Mouse (Mus musculus): ENCODE data around the gene Ctnnb1. TPM values are rescaled to one million over a fixed set of nuclear protein-coding genes. Genes with fewer than 3 reads are reported as not detected.

The Ctnnb1 gene
- polyA plus RNA-seq (2015; fragmentation: Nextera tagmentation; extraction: Ambion mirVana), result 90.6 and 94.7 TPM in 2 replicates

GRCm38 (mm10) chr9:120929081-120929480 is at the start of gene Ctnnb1:
Gene Ctnnb1 (plus strand): TSS chr9:120929216.
- Histone ChIP-seq H3K9me3 (replicated peaks; ENCODE audit: control insufficient read depth, low read length) (no peaks in the 10 kb centered on the region), H3K4me3 (ENCODE audit: low read depth, low read length) (no peak within 1 kb of the TSS), H3K4me1 (ENCODE audit: control insufficient read depth, low read depth, low read length) (peaks cover 4% of the 10 kb centered on the region), H3K27ac (ENCODE audit: low read length) (no peak within 1 kb of the TSS), H3K4me2 (ENCODE audit: low read depth, low read length) (no peak within 1 kb of the TSS), H3K27me3 (ENCODE audit: control insufficient read depth, insufficient read depth, low read depth, low read length) (no peaks in the 10 kb centered on the region), H3K9ac (ENCODE audit: low read depth, low read length) (no peak within 1 kb of the TSS), H3K36me3 (ENCODE audit: control insufficient read depth, insufficient read depth) (no peaks in the 10 kb centered on the region)
- ATAC-seq (ENCODE audit: low read depth), result no peak
- 78% methylated on average over 11 of the region's 11 CpGs for WGBS (ENCODE audit: insufficient replicate concordance)

DNA sequence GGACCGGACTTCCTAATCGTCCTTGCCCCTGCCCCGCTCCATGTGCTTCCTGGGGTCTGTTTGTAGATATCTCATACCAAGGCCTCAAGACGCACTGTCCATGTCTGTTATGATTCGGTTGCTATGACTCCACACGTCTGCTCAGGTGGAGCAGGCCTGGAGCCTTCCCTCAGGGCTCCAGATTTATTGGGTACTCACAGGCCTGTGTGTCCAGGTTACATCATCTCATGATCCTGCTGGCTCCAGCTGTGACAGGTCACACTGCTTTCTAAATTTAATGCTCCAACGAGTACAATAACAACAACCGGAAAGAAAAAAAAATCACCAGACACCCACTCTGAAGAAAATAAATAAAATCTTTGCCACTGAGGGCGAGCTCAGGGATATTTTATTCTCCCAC is 48.7 kb upstream of the Ctnnb1 start:
- no peak for ATAC-seq (ENCODE audit: low read depth)
- no peak overlapping the region for H3K4me3 ChIP-seq (ENCODE audit: low read depth, low read length)
- no peaks in the 10 kb centered on the region; the same call in 1 of the 2 replicates for H3K4me1 ChIP-seq (ENCODE audit: control insufficient read depth, low read depth, low read length)
- H3K4me2 ChIP-seq (ENCODE audit: low read depth, low read length), result no peak overlapping the region
- WGBS (ENCODE audit: insufficient replicate concordance), result 62% methylated on average over 9 of the region's 9 CpGs
- no peak overlapping the region for H3K9ac ChIP-seq (ENCODE audit: low read depth, low read length)
- no peaks in the 10 kb centered on the region for H3K9me3 ChIP-seq (replicated peaks; ENCODE audit: control insufficient read depth, low read length)
- no peaks in the 10 kb centered on the region for H3K27me3 ChIP-seq (ENCODE audit: control insufficient read depth, insufficient read depth, low read depth, low read length)
- no peaks in the 10 kb centered on the region for H3K36me3 ChIP-seq (ENCODE audit: control insufficient read depth, insufficient read depth)
- H3K27ac ChIP-seq (ENCODE audit: low read length), result no peak overlapping the region

- WGBS (ENCODE audit: insufficient replicate concordance), result 68% methylated on average over 15 of the region's 15 CpGs
- ATAC-seq (ENCODE audit: low read depth), result peak; percentile 9; the same call in 1 of the 2 replicates
These were observed 47.9 kb upstream of the Ctnnb1 start for GRCm38 (mm10) chr9:120881121-120881520.

GRCm38 (mm10) chr9:120881839-120882238 is 47.2 kb upstream of the Ctnnb1 start:
- Histone ChIP-seq H3K4me1 (ENCODE audit: control insufficient read depth, low read depth, low read length) (no peaks in the 10 kb centered on the region; the same call in 1 of the 2 replicates), H3K36me3 (ENCODE audit: control insufficient read depth, insufficient read depth) (no peaks in the 10 kb centered on the region), H3K27me3 (ENCODE audit: control insufficient read depth, insufficient read depth, low read depth, low read length) (no peaks in the 10 kb centered on the region), H3K9me3 (replicated peaks; ENCODE audit: control insufficient read depth, low read length) (no peaks in the 10 kb centered on the region), H3K4me3 (ENCODE audit: low read depth, low read length) (no peak overlapping the region), H3K9ac (ENCODE audit: low read depth, low read length) (no peak overlapping the region), H3K4me2 (ENCODE audit: low read depth, low read length) (no peak overlapping the region), H3K27ac (ENCODE audit: low read length) (no peak overlapping the region)
- peak; percentile 79 for ATAC-seq (ENCODE audit: low read depth)
- WGBS (ENCODE audit: insufficient replicate concordance), result 42% methylated on average over 4 of the region's 4 CpGs

More at GRCm38 (mm10) chr9:120881121-120881520, 47.9 kb upstream of the Ctnnb1 start:
- Histone ChIP-seq H3K9me3 (replicated peaks; ENCODE audit: control insufficient read depth, low read length) (no peaks in the 10 kb centered on the region), H3K4me3 (ENCODE audit: low read depth, low read length) (no peak overlapping the region), H3K27me3 (ENCODE audit: control insufficient read depth, insufficient read depth, low read depth, low read length) (no peaks in the 10 kb centered on the region), H3K36me3 (ENCODE audit: control insufficient read depth, insufficient read depth) (no peaks in the 10 kb centered on the region), H3K27ac (ENCODE audit: low read length) (no peak overlapping the region), H3K4me1 (ENCODE audit: control insufficient read depth, low read depth, low read length) (no peaks in the 10 kb centered on the region; the same call in 1 of the 2 replicates), H3K4me2 (ENCODE audit: low read depth, low read length) (no peak overlapping the region), H3K9ac (ENCODE audit: low read depth, low read length) (no peak overlapping the region)

DNA sequence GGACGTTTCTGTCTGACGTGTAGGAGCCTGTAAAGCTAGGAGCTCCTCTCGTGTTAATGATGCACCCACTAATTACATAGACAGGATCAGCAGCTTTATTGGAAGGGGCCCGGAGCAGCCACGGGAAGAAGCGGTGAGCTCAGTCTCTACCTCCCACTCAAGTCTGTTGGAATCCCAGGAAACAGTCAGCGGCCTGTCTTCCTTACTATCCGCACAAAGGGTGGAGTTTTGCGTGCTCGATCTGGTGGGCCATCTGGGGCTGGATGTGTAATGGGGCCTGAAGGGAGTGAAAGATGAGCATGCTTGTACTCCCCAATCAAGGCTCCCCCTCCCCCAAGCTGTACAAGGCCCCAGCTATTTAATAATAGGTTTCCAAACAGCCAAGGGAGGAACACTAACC is 44.3 kb upstream of the Ctnnb1 start:
- H3K4me1 ChIP-seq (ENCODE audit: control insufficient read depth, low read depth, low read length), result no peaks in the 10 kb centered on the region; the same call in 1 of the 2 replicates
- WGBS (ENCODE audit: insufficient replicate concordance), result 68% methylated on average over 10 of the region's 10 CpGs
- no peaks in the 10 kb centered on the region for H3K27me3 ChIP-seq (ENCODE audit: control insufficient read depth, insufficient read depth, low read depth, low read length)
- H3K4me2 ChIP-seq (ENCODE audit: low read depth, low read length), result no peak overlapping the region
- no peaks in the 10 kb centered on the region for H3K9me3 ChIP-seq (replicated peaks; ENCODE audit: control insufficient read depth, low read length)
- no peaks in the 10 kb centered on the region for H3K36me3 ChIP-seq (ENCODE audit: control insufficient read depth, insufficient read depth)
- H3K9ac ChIP-seq (ENCODE audit: low read depth, low read length), result no peak overlapping the region
- no peak for ATAC-seq (ENCODE audit: low read depth)
- no peak overlapping the region for H3K27ac ChIP-seq (ENCODE audit: low read length)
- H3K4me3 ChIP-seq (ENCODE audit: low read depth, low read length), result no peak overlapping the region

DNA sequence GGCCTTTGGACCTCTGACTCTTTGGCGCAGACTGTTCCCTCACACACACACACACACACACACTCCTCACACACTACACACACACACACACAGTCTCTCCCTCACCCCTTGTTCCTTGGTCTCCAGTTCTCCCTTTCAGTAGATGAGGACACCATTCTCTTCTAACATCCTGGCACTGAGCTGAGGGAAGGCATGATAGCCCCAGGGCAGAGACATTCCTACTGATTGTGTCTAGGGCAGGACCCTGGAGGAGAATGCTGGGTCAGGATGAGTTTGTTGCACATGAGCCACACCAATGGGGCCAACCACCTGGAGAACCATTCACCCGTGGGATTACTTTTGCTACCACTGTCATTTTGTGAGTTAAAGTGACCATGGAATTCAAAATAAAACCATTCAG is 41.4 kb upstream of the Ctnnb1 start:
- Histone ChIP-seq H3K36me3 (ENCODE audit: control insufficient read depth, insufficient read depth) (no peaks in the 10 kb centered on the region), H3K4me1 (ENCODE audit: control insufficient read depth, low read depth, low read length) (no peaks in the 10 kb centered on the region; the same call in 1 of the 2 replicates), H3K4me2 (ENCODE audit: low read depth, low read length) (no peak overlapping the region), H3K27me3 (ENCODE audit: control insufficient read depth, insufficient read depth, low read depth, low read length) (no peaks in the 10 kb centered on the region), H3K27ac (ENCODE audit: low read length) (no peak overlapping the region), H3K9me3 (replicated peaks; ENCODE audit: control insufficient read depth, low read length) (no peaks in the 10 kb centered on the region), H3K9ac (ENCODE audit: low read depth, low read length) (no peak overlapping the region), H3K4me3 (ENCODE audit: low read depth, low read length) (no peak overlapping the region)
- 50% methylated on average over 2 of the region's 2 CpGs for WGBS (ENCODE audit: insufficient replicate concordance)
- no peak for ATAC-seq (ENCODE audit: low read depth)

DNA sequence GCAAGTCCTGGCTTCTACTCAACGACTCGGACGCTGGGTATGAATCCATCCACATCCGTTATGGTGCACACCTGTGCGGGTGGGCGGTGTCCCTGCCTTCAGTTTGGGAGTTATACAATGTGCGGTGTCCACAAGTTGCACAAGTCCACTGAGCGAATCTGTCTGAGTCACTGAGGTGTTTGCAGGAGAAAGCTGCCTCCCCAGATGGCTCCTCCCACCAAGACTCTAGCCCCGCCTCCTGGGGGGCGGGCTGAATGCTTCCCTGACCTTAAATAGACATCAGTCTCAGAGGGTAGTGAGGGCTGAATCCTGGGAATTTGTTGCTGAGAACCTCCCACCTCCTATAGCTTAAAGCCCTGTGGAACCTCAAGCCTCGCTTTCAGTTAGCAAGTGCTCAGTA is 35.6 kb upstream of the Ctnnb1 start:
- Histone ChIP-seq H3K4me3 (ENCODE audit: low read depth, low read length) (peak overlapping the region; percentile 23; the same call in 1 of the 2 replicates), H3K4me2 (ENCODE audit: low read depth, low read length) (peak overlapping the region; percentile 25)

DNA sequence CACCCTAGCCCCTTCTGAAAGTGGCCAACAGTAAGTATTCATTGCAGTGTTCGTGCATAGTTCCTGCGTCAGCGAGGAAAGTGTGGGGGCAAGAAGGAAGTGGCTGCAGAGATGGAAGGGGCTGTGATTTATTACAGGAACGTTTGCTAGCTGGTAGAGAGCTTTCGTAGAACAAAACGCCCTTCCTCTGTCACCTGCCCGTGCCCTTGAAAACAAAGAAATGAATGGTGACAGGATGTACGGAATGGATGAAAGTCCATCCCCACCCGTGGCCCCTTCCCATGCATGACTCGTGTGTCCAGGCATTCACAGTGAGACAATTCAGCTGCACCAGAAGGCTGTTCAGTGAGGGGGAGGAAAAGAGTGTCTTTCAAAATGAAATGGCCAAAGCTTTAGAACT is 35.0 kb upstream of the Ctnnb1 start:
- 7% methylated on average over 10 of the region's 10 CpGs for WGBS (ENCODE audit: insufficient replicate concordance)
- H3K9ac ChIP-seq (ENCODE audit: low read depth, low read length), result 0 out of 2 replicates have a peak overlapping the region, but pooled peaks have one; percentile 5
- H3K4me3 ChIP-seq (ENCODE audit: low read depth, low read length), result peak overlapping the region; percentile 23
- no peaks in the 10 kb centered on the region; the same call in none of the 2 replicates for H3K4me1 ChIP-seq (ENCODE audit: control insufficient read depth, low read depth, low read length)
- H3K4me2 ChIP-seq (ENCODE audit: low read depth, low read length), result peak overlapping the region; percentile 25
- peak overlapping the region; percentile 36 for H3K27ac ChIP-seq (ENCODE audit: low read length)
- no peaks in the 10 kb centered on the region for H3K27me3 ChIP-seq (ENCODE audit: control insufficient read depth, insufficient read depth, low read depth, low read length)
- H3K9me3 ChIP-seq (replicated peaks; ENCODE audit: control insufficient read depth, low read length), result no peaks in the 10 kb centered on the region
- no peaks in the 10 kb centered on the region for H3K36me3 ChIP-seq (ENCODE audit: control insufficient read depth, insufficient read depth)
- ATAC-seq (ENCODE audit: low read depth), result no peak

More for the DNA sequence above, 35.6 kb upstream of the Ctnnb1 start:
- no peaks in the 10 kb centered on the region; the same call in none of the 2 replicates for H3K4me1 ChIP-seq (ENCODE audit: control insufficient read depth, low read depth, low read length)
- no peaks in the 10 kb centered on the region for H3K36me3 ChIP-seq (ENCODE audit: control insufficient read depth, insufficient read depth)
- H3K9me3 ChIP-seq (replicated peaks; ENCODE audit: control insufficient read depth, low read length), result no peaks in the 10 kb centered on the region
- peak; percentile 75 for ATAC-seq (ENCODE audit: low read depth)
- 73% methylated on average over 11 of the region's 11 CpGs for WGBS (ENCODE audit: insufficient replicate concordance)
- no peaks in the 10 kb centered on the region for H3K27me3 ChIP-seq (ENCODE audit: control insufficient read depth, insufficient read depth, low read depth, low read length)
- H3K27ac ChIP-seq (ENCODE audit: low read length), result peak overlapping the region; percentile 36
- H3K9ac ChIP-seq (ENCODE audit: low read depth, low read length), result no peak overlapping the region

- no peaks in the 10 kb centered on the region for H3K27me3 ChIP-seq (ENCODE audit: control insufficient read depth, insufficient read depth, low read depth, low read length)
- no peak for ATAC-seq (ENCODE audit: low read depth)
- no peaks in the 10 kb centered on the region for H3K9me3 ChIP-seq (replicated peaks; ENCODE audit: control insufficient read depth, low read length)
- H3K4me2 ChIP-seq (ENCODE audit: low read depth, low read length), result peak overlapping the region; percentile 36; the same call in 1 of the 2 replicates
- H3K36me3 ChIP-seq (ENCODE audit: control insufficient read depth, insufficient read depth), result no peaks in the 10 kb centered on the region
- WGBS (ENCODE audit: insufficient replicate concordance), result 59% methylated on average over 9 of the region's 9 CpGs
- 0 out of 2 replicates have a peak overlapping the region, but pooled peaks have one; percentile 4 for H3K4me3 ChIP-seq (ENCODE audit: low read depth, low read length)
- H3K4me1 ChIP-seq (ENCODE audit: control insufficient read depth, low read depth, low read length), result no peaks in the 10 kb centered on the region; the same call in none of the 2 replicates
- H3K27ac ChIP-seq (ENCODE audit: low read length), result peak overlapping the region; percentile 36
- no peak overlapping the region for H3K9ac ChIP-seq (ENCODE audit: low read depth, low read length)
These were observed 34.6 kb upstream of the Ctnnb1 start for GRCm38 (mm10) chr9:120894376-120894775.
